Mouse (Mus musculus) heart, postnatal 0 days (tissue): ENCODE measurements at regions not wholly inside any gene's neighbourhood (a gene's known extent, or its start where the extent isn't known, plus 50 kb on each side); places are given as distances from the start of the nearest gene placed in this dataset.

ENCODE experiments used
- ATAC-seq: fragments of 200-750 bp; cut with Nextera tagmentation; 2 replicates; pipeline ENCODE4 v1.8.0; 2017; ENCODE audit warnings: low read depth, moderate number of reproducible peaks, moderate library complexity; ENCODE audit not compliant: insufficient read depth
- DNase-seq: peaks from one replicate; pipeline ENCODE4 v3.0.0-alpha.2; 2016; ENCODE audit warnings: low spot score
- H3K27ac ChIP-seq: fragments of 300-500 bp; sonication (generic); 2 replicates; pipeline ENCODE4 v1.5.1; 2014; ENCODE audit warnings: low read depth, mild to moderate bottlenecking
- H3K27me3 ChIP-seq: fragments of 300-500 bp; sonication (generic); 2 replicates; pipeline ENCODE4 v1.6.1; 2014; ENCODE audit warnings: low read length, mixed read lengths; ENCODE audit not compliant: control insufficient read depth, insufficient read depth
- H3K36me3 ChIP-seq: fragments of 300-500 bp; sonication (generic); replicated peaks from 2 replicates; pipeline ENCODE4 v1.6.1; 2014; ENCODE audit warnings: low read length, mixed read lengths; ENCODE audit not compliant: control insufficient read depth, insufficient read depth
- H3K4me1 ChIP-seq: fragments of 300-500 bp; sonication (generic); 2 replicates; pipeline ENCODE4 v1.6.1; 2014; ENCODE audit warnings: antibody characterized with exemption; ENCODE audit not compliant: control insufficient read depth, insufficient read depth
- H3K4me2 ChIP-seq: fragments of 300-500 bp; sonication (generic); 2 replicates; pipeline ENCODE4 v1.6.1; 2014; ENCODE audit warnings: low read depth, mild to moderate bottlenecking, low read length, moderate library complexity
- H3K4me3 ChIP-seq: fragments of 300-500 bp; sonication (generic); 2 replicates; pipeline ENCODE4 v1.5.1; 2014; ENCODE audit warnings: low read depth, low read length
- H3K9ac ChIP-seq: fragments of 300-500 bp; sonication (generic); replicated peaks from 2 replicates; pipeline ENCODE4 v1.6.1; 2014; ENCODE audit warnings: low read depth, low read length, mixed read lengths
- H3K9me3 ChIP-seq: fragments of 300-500 bp; sonication (generic); replicated peaks from 2 replicates; pipeline ENCODE4 v1.6.1; 2016; ENCODE audit warnings: low read length; ENCODE audit not compliant: control insufficient read depth
- CTCF ChIP-seq: IDR thresholded peaks from 2 replicates; pipeline ENCODE4 v1.5.1; 2016; ENCODE audit warnings: antibody characterized with exemption, control low read depth, low read depth
- EP300 ChIP-seq: IDR thresholded peaks from 2 replicates; pipeline ENCODE4 v1.6.1; 2016; ENCODE audit warnings: antibody characterized with exemption, low read depth
- WGBS: fragments of 180-500 bp; shearing (Covaris S2); extraction: QIAGEN DNeasy Blood & Tissue Kit; methylation state at CpG from one replicate; pipeline ENCODE4 v1.1.7; 2014; 5-methylcytosine and 5-hydroxymethylcytosine counted together

DNA sequence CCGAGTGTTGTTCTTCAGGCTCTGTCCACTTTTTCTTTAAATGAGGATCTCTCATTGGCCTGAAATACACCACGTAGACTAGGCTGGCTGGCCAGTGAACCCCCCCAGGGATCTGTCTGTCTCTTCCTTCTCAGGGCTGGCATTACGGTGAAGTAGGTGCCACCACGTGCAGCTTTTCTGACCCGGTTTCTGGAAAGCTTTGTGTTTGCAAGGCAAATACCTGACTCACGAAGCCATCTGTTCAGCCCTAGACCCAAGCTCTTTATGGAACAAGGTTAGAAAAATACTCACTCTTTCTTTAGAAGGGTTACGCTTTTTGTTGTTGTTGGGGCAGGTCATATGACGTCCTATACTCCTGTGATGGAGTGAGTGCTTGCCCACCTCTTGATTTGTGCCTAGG lies 133.3 kb upstream of the Ptprt start:
- Histone ChIP-seq H3K4me3 (no peak overlapping the region), H3K9me3 (no peaks in the 10 kb centered on the region), H3K4me2 (no peak overlapping the region), H3K9ac (no peak overlapping the region), H3K36me3 (no peaks in the 10 kb centered on the region), H3K4me1 (no peaks in the 10 kb centered on the region), H3K27me3 (no peaks in the 10 kb centered on the region), H3K27ac (no peak overlapping the region)
- 77% methylated on average over 8 of the region's 8 CpGs for WGBS
- TF ChIP-seq CTCF (no peak), EP300 (no peak)
- ATAC-seq (no peak), DNase-seq (no peak)

DNA sequence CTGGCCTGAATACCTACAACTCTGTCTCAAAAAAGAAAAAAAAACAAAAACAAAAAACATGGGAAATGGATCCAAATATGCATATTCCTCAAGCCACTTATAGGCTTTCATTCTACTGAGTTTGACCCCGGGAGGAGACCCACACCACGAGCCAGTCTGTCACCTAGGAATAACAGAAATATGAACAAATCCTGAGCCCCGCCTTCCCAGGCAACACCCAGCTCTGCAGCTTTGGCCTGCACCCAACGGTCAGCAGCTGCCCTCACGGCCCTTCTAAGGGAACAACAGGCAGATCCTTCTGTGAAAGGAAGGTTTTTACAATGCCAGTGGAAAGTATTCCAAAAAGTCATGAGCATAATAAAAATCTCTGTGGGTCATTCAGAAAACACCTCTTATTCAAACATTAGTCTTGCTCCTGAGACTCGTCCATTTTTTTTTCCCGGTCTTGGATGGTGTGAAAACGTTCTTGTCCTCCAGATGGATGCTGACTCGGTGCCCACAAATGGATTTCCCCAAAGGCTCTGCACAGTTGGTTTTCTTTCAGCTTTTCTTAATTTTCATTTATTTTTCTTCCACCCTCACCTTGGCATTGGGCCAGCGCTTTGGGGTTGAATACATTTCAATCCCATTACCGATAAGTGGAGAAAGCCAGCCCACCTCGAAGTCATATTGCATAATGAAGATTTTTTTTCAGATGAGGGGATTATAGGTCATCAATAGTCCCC lies 130.6 kb upstream of the Ptprt start:
- Histone ChIP-seq H3K9ac (no peak overlapping the region), H3K27me3 (no peaks in the 10 kb centered on the region), H3K4me3 (no peak overlapping the region), H3K9me3 (no peaks in the 10 kb centered on the region), H3K4me1 (no peaks in the 10 kb centered on the region), H3K4me2 (no peak overlapping the region), H3K27ac (no peak overlapping the region), H3K36me3 (no peaks in the 10 kb centered on the region)
- ATAC-seq: no peak
- DNase-seq: no peak
- 67% methylated on average over 12 of the region's 12 CpGs for WGBS
- TF ChIP-seq EP300: no peak
- no peak for TF ChIP-seq CTCF

DNA sequence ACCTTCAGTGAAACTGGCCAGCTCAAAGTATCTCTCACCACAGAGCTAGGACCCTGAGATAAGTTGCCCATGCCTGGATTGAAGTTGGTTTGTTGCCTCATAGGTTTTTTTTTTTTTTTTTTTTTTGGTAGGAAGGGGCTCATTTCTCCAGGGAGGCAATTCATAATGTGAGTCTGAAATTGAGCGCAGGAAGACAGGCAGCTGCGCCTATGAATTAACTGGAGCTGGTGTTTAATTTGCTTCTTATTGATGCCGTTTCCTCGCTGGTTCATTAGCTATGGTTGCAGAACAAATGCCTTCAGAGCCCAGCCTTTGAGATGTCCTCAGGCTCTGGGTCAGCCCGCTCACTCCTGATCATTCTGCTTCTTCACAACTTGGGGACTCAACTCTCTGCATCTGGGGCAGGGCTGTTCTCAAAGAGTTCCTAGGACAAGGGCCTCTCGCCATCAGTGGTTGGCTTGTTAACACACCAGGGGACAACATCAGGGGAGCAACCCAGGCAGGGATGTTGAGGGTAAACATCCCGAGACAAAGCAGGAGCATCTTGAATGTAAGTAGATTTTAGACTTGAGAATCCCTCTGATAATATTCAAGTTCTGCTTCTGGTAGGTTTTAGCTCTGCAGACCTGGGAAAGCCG lies 123.3 kb upstream of the Ptprt start:
- Histone ChIP-seq H3K4me3 (no peak overlapping the region), H3K4me2 (no peak overlapping the region), H3K27ac (no peak overlapping the region), H3K9me3 (no peaks in the 10 kb centered on the region), H3K4me1 (no peaks in the 10 kb centered on the region), H3K36me3 (no peaks in the 10 kb centered on the region), H3K27me3 (no peaks in the 10 kb centered on the region), H3K9ac (no peak overlapping the region)
- no peak for ATAC-seq
- no peak for DNase-seq
- TF ChIP-seq CTCF: no peak
- no peak for TF ChIP-seq EP300
- 67% methylated on average over 8 of the region's 8 CpGs for WGBS

DNA sequence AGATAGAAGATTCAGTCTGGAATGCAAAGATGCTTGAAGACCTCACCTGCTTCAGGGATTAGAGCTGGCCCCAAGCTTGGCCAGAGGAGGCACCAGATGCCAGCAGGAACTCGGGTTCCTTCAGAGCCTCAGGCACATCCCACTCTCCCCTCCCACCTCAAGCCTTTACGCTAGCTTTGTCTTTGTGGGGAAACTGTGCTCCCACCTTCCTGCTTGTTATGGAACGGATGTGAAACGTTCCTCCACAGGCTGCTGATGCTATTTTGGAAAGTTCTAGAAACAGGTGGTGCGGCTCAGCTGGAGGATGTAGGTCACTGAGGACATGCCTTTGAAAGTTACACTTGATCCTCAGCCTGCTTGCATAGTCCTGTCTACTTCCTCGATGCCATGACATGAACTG lies 120.7 kb upstream of the Ptprt start:
- H3K27ac ChIP-seq: no peak overlapping the region
- H3K36me3 ChIP-seq: no peaks in the 10 kb centered on the region
- no peak overlapping the region for H3K9ac ChIP-seq
- DNase-seq (no peak), ATAC-seq (no peak)
- no peak overlapping the region for H3K4me3 ChIP-seq
- no peaks in the 10 kb centered on the region for H3K27me3 ChIP-seq
- no peaks in the 10 kb centered on the region for H3K4me1 ChIP-seq
- no peaks in the 10 kb centered on the region for H3K9me3 ChIP-seq
- WGBS: 58% methylated on average over 6 of the region's 6 CpGs
- TF ChIP-seq EP300: no peak
- no peak for TF ChIP-seq CTCF
- H3K4me2 ChIP-seq: no peak overlapping the region

DNA sequence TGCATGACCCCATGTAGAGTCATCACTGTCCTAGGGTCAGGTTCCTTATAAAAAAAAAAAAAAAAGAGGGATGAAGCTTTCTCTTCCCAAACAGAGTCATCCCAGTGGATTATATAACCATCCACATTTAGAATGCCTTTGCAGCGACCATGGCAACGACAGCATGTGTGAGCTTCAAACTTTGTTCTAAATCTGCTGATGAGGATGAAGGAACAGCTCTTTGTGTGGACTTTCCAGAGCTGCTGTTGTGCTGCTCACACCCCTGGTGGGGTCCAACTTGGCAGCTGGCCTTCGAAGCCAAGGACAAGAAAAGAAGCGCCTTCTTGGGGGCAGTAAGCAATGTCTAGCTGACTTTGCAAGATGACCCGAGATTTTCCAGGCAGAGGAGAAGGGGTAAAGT lies 115.6 kb upstream of the Ptprt start:
- TF ChIP-seq CTCF (no peak), EP300 (no peak)
- ATAC-seq (no peak), DNase-seq (no peak)
- H3K36me3 ChIP-seq: no peaks in the 10 kb centered on the region
- H3K4me3 ChIP-seq: no peak overlapping the region
- H3K27me3 ChIP-seq: no peaks in the 10 kb centered on the region
- WGBS: 74% methylated on average over 5 of the region's 5 CpGs
- no peak overlapping the region for H3K4me2 ChIP-seq
- no peak overlapping the region for H3K9ac ChIP-seq
- no peaks in the 10 kb centered on the region for H3K9me3 ChIP-seq
- no peaks in the 10 kb centered on the region for H3K4me1 ChIP-seq
- H3K27ac ChIP-seq: no peak overlapping the region

DNA sequence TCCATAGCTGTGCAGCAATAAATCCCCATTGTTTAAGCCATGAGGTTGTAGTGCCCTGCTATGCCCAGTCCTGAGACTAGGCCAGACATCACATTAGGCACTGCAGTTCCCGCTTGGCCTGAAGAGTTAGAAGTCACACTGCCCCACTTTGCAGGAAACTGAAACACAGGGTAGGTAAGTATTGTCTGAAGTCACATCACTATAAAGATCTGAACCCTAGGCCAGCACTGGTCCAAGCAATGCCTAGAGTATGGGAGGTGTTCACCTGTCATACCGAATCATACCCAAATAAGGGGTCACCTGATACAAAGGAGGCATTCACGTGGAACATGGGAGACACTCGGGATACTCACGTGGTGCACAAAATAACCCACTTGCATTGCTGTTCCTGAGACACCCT lies 111.6 kb upstream of the Ptprt start:
- Histone ChIP-seq H3K4me2 (no peak overlapping the region), H3K4me3 (no peak overlapping the region), H3K9me3 (no peaks in the 10 kb centered on the region), H3K9ac (no peak overlapping the region), H3K4me1 (no peaks in the 10 kb centered on the region), H3K36me3 (no peaks in the 10 kb centered on the region), H3K27me3 (no peaks in the 10 kb centered on the region), H3K27ac (no peak overlapping the region)
- 82% methylated on average over 5 of the region's 5 CpGs for WGBS
- DNase-seq (no peak), ATAC-seq (no peak)
- no peak for TF ChIP-seq EP300
- TF ChIP-seq CTCF: no peak
